Mouse (Mus musculus): ENCODE results near the gene Gm30191.
"Not testable (repeated sequence)": the region's sequence is repeated elsewhere in the genome, so short reads cannot be mapped to it uniquely, and the experiment has no call there.

The Gm30191 gene

DNA sequence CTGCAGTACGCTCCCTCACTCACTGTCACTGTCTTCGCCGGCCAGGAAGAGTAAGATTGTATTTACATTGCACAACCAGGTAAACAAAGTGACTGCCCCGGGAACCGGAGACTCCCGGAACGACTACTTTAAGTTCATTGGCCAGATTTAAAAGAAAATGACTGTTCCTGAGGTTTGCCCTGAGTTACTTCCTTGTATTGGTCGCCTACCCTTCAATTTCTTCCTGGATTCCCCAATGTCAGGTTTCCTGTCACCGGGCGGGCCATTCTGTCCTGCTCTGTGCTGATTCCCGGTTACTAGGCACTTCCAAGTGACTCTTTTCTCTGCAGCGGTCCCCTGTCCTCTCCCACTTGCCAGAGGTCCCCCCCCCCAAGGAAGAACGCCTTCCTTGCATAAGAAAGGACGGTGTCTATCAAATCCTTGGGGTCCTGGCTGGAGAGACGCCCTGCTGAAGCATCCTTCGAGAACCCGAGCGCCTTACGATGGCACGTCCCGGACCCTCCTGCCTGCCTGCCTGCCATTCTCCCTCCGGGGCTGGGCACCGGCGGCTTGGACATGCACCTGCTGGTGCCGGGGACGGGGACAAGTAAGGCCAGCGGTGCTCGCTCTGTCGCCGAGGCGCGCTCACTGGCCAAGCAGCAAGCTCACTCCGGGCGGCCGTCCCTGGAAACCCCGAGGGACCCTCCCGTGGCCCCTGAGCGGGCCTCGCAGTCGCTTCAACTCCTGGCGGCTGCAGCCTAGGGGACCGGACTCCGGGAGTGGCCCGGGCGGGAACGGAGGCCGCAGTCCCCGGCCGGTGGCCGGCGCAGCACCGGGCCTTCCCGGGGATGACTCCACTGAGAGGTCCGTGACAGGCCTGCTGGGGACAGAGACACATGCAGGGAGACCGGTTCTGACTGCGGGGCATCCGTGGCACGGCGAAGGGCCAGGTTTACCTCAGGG, 39.8 kb downstream of the Gm30191 start:
- no peak for DNase-seq (ENCODE audit: low read depth, low spot score)

DNA sequence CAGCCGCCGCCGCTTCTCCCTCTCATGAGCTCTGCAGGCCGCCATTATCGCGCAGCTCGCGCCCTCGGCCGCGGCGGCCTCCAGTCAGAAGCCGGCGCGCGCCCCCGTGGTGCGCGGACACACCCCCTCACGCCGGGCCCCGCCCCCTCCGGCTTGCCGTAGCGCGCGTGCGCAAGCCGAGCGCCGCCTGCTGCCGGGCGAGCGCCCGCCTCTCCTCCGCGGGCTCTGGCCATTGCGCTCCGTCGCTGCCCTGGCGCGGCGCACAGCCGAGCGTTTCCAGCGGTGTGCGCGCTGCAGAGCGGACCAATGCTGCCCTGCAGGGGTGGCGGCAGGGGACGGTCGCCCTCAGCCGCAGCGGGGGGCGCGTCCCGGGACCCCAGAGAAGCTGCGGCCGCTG, 40.4 kb downstream of the Gm30191 start:
- peak; percentile 71 for DNase-seq (ENCODE audit: low read depth, low spot score)

GRCm38 (mm10) chr4:134287575-134288025, 40.9 kb downstream of the Gm30191 start, which contains the start of gene Pdik1l:
TSS of gene Pdik1l (minus strand) at chr4:134287895.
- peak; percentile 83 for DNase-seq (ENCODE audit: low read depth, low spot score)

GRCm38 (mm10) chr4:134288397-134289256, 41.9 kb downstream of the Gm30191 start:
- DNase-seq (ENCODE audit: low read depth, low spot score) = peak; percentile 55

GRCm38 (mm10) chr4:134292067-134292466, 45.3 kb downstream of the Gm30191 start:
- DNase-seq (ENCODE audit: low read depth, low spot score) = peak; percentile 85

GRCm38 (mm10) chr4:134293061-134293691, 46.4 kb downstream of the Gm30191 start:
- no peak for DNase-seq (ENCODE audit: low read depth, low spot score)

GRCm38 (mm10) chr4:134293692-134294163, 47.0 kb downstream of the Gm30191 start:
- no peak for DNase-seq (ENCODE audit: low read depth, low spot score)

DNA sequence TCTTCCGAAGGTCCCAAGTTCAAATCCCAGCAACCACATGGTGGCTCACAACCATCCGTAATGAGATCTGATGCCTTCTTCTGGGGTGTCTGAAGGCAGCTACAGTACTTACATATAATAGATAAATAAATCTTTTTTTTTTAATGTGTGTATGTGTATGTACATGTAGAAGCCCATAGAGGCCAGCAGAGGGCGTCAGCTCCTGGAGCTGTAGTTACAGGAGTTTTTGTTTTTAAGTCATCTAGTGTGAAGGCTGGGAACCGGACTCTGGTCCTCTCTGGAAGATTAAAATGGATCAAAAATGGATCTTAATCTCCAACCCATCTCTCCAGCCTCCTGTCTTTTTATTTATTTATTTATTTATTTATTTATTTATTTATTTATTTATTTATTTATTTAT, 49.4 kb downstream of the Gm30191 start:
- DNase-seq (ENCODE audit: low read depth, low spot score) = not testable (repeated sequence)

DNA sequence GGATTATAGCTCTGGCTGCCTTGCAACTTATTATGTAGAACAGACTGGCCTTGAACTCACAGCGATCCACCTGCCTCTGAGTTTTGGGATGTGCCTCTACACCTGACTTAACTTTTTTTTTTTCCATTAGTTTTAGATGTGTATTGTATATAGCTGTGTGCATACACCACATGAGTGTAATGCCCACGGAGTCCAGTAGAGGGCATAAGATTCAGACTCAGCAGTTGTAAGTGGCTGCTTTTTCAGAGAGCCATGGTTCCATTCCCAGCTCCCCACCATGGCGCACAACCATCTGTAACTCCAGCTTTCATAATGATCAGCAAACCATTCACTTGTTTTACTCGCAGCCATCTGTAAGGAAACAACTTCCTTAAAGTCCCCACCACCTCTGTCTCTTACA, 49.8 kb downstream of the Gm30191 start:
- no peak for DNase-seq (ENCODE audit: low read depth, low spot score)

DNA sequence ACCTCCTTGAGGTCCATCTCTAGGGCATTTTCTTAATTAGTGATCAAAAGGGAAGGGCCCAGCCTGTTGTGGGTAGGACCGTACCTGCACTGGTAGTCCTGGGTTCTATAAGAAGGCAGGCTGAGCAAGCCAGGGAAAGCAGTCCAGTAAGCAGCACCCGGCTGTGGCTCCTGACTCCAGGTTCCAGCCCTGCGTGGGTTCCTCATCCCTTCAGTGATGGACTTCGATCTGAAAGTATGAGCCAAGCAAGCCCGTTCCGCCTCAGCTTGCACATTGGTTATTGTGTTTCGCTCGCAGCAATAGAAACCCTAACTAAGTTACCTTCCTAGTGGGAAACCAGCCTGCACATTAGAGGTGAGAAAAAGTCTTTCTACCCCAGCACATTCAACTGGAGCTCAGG, 50.6 kb downstream of the Gm30191 start:
- no peak for DNase-seq (ENCODE audit: low read depth, low spot score)

DNA sequence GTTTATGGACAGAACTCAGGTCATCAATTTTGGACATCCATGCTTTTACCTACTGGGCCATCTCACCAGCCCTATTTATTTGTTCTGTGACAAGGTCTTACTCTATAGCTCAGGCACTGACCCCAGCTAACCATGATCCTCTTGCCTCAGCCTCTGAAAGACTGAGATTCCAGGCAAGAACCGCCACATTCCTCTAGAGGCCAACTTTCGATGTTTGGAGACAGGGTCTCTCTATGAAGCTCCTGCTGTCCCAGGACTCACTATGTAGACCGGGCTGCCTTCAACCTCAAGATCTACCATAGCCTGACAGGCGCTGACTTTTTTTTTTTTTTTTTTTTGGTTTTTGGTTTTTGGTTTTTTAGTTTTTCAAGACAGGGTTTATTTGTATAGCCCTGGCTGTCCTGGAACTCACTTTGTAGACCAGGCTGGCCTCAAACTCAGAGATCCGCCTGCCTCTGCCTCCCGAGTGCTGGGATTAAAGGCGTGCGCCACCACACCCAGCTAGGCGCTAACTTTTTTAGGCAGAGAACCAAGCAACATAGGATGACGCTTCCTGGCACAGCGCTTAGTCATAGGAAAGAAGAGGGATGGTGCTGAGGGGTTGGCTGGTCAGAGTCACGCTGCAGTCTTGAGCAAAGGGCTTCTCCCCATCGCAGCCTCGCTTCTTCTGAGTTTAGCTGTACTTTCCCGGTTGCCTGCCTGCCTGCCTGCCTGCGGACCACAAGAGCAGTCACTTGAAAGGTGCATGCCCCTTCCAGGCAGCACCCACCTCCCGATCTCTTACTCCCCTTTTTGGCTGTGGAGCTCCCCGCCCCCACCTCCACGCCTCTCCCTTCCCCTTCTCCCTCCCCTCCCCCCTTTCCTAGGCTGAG, 52.1 kb downstream of the Gm30191 start:
- no peak for DNase-seq (ENCODE audit: low read depth, low spot score)

DNA sequence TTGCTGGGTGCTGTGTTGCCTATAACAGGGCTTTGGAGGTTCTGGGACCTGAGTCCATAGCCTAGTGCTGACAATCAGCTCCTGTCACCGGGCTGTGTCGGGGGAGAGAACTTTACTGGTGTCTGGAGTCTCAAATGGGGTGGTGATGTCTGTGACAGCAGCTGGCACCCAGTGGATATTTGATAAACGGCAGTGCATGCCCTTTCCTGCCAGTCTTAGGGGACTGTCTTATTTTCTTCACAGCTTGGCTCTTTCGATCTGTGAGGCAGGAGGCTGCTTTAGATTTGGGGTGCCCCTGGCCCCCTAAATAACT, 52.7 kb downstream of the Gm30191 start:
- no peak for DNase-seq (ENCODE audit: low read depth, low spot score)
